Mouse (Mus musculus): Measurements from ENCODE around the gene Casc1. TPM values are rescaled to one million over a fixed set of nuclear protein-coding genes. Genes with fewer than 3 reads are reported as not detected.

The Casc1 gene
- polyA plus RNA-seq, 1 experiment, result 0.11 TPM

DNA sequence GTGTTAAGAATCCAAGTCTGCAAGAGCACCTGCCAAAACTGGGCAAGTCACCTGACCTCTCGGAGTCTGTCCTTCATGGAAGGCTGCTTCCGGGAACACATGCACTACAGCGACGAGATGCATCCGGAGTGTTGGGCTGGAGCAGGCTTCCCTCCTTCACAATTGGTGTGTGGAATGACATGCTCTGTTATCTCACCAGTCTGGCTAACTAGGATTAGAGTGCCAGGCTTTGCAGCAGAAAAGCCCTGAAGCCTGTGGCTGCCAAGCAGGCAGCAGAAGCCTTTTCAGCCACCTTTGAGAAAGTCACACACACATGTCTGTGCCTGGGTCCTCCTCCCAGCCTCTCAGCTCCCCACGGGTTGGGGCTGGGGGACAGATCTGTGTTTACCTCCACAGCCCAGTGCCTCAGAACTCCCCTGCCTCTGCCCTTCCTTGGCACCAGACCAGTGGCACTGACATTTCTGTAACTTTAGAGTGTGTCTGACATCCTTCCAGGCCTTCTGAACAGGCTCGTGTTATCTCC is 85.2 kb downstream of the Casc1 start:
- TF ChIP-seq POLR2A (IDR thresholded peaks at IDR 0.05; ENCODE audit: insufficient read length, low read depth) (no peak), MYOG (IDR thresholded peaks at IDR 0.05; ENCODE audit: control insufficient read depth in 1 of 3, insufficient read depth in 1 of 3, insufficient read length in 2 of 3, low read depth in 2 of 3) (no peak), TCF3 (IDR thresholded peaks at IDR 0.05; ENCODE audit: insufficient read length, low read depth) (no peak), REST (IDR thresholded peaks at IDR 0.05; ENCODE audit: insufficient read depth, insufficient read length) (no peak), USF1 (IDR thresholded peaks at IDR 0.05; ENCODE audit: low read depth) (no peak), POLR2AphosphoS2 (IDR thresholded peaks at IDR 0.05; ENCODE audit: insufficient read length, low read depth) (no peak), E2F4 (IDR thresholded peaks at IDR 0.05; ENCODE audit: insufficient read depth) (no peak), MYOD1 (IDR thresholded peaks at IDR 0.05; ENCODE audit: control insufficient read depth in 1 of 3, insufficient read length in 2 of 3, low read depth in 2 of 3) (no peak), SRF (IDR thresholded peaks at IDR 0.05; ENCODE audit: control insufficient read depth, insufficient read length, low read depth) (no peak), CEBPB (IDR thresholded peaks at IDR 0.05; ENCODE audit: insufficient read depth, poor library complexity, severe bottlenecking) (no peak), MAX (IDR thresholded peaks at IDR 0.05; ENCODE audit: low read depth) (no peak)

More for the DNA sequence above, 85.2 kb downstream of the Casc1 start:
- no peak overlapping the region for H3K4me2 ChIP-seq (ENCODE audit: low read depth)
- H3ac ChIP-seq (ENCODE audit: control insufficient read depth, insufficient read length), result no peak overlapping the region
- H3K4me3 ChIP-seq, result no peak overlapping the region
- H3K79me2 ChIP-seq (ENCODE audit: control insufficient read depth, insufficient read depth), result no peaks in the 10 kb centered on the region
- H3K36me3 ChIP-seq (ENCODE audit: control insufficient read depth, insufficient read depth), result no peaks in the 10 kb centered on the region
- no peaks in the 10 kb centered on the region for H3K27me3 ChIP-seq (ENCODE audit: control insufficient read depth, insufficient read depth, insufficient read length)

Other genes starting within 250 kb of the Casc1 start
- gene Bcat1, start 134.8 kb downstream of the Casc1 start, polyA plus RNA-seq (2012; fragmentation: generic; extraction: Trizol), result 84.2 TPM
- gene Lrmp, start 95.4 kb downstream of the Casc1 start, polyA plus RNA-seq (2012; fragmentation: generic; extraction: Trizol), result 0.04 TPM
- gene Etfrf1, start 129 bp upstream of the Casc1 start, polyA plus RNA-seq (2012; fragmentation: generic; extraction: Trizol), result 10.0 TPM
- 15.8 TPM for gene Kras, start 39.2 kb upstream of the Casc1 start, polyA plus RNA-seq (2012; fragmentation: generic; extraction: Trizol)